Comparison of ENCODE assay signal across 12 mouse cellular contexts in genomic region chr9:85496506-85497239, GRCm38 (mm10).
DNase-seq lines count a peak whose midpoint lies in the region; ATAC-seq and TF ChIP-seq lines count a peak whose summit lies in the region.
"Had no signal": no experiment of that assay in that cellular context is flagged by ENCODE, and none has a peak within 500 bp of the region (broad histone marks: within the 10 kb centered on the region; RNA-seq: fewer than 3 reads in every experiment).

No protein-coding gene starts in this region.

- H3K4me2 ChIP-seq in forebrain, postnatal 0 days (ENCODE audit: low read depth), result no peak overlapping the region
- H3K4me2 ChIP-seq: embryonic facial prominence, embryonic 15.5 days; kidney, embryonic 15.5 days had no signal

- no peaks in the 10 kb centered on the region for H3K36me3 ChIP-seq in forebrain, postnatal 0 days (ENCODE audit: insufficient read depth)
- H3K36me3 ChIP-seq: embryonic facial prominence, embryonic 15.5 days; heart, embryonic 10.5 days; kidney, embryonic 15.5 days had no signal

- 9% methylated on average over 8 of the region's 8 CpGs for WGBS in forebrain, postnatal 0 days

- no peaks in the 10 kb centered on the region for H3K27me3 ChIP-seq in forebrain, postnatal 0 days (ENCODE audit: insufficient read depth, low read length)
- H3K27me3 ChIP-seq: embryonic facial prominence, embryonic 15.5 days; kidney, embryonic 15.5 days had no signal

- H3K9ac ChIP-seq in forebrain, postnatal 0 days, result no peak overlapping the region
- H3K9ac ChIP-seq: embryonic facial prominence, embryonic 15.5 days; kidney, embryonic 15.5 days had no signal

- H3K27ac ChIP-seq in forebrain, postnatal 0 days (ENCODE audit: low read depth, low read length), result no peak overlapping the region
- H3K27ac ChIP-seq: embryonic facial prominence, embryonic 15.5 days; heart, embryonic 10.5 days; kidney, embryonic 15.5 days had no signal

- no peak for TF ChIP-seq CTCF in forebrain, postnatal 0 days (IDR thresholded peaks at IDR 0.05; ENCODE audit: low read depth)

- no peaks in the 10 kb centered on the region for H3K9me3 ChIP-seq in forebrain, postnatal 0 days (ENCODE audit: low read length)
- H3K9me3 ChIP-seq: embryonic facial prominence, embryonic 15.5 days; heart, embryonic 10.5 days; kidney, embryonic 15.5 days had no signal

- DNase-seq in 416B (ENCODE audit: low read depth), result peak; percentile 86
- no peak for DNase-seq in forebrain, postnatal 0 days
- no peak for DNase-seq in urinary bladder, postnatal 36 days (ENCODE audit: low spot score in 2 of 2)
- no peak for DNase-seq in right cerebral cortex, postnatal 25 days
- no peak for DNase-seq in cerebellum, postnatal 25 days
- no peak for DNase-seq in urinary bladder, postnatal 25 days (ENCODE audit: low spot score)
- DNase-seq: thymus, postnatal 36 days had no signal

- H3K4me3 ChIP-seq in forebrain, postnatal 0 days (ENCODE audit: low read depth, low read length), result no peak overlapping the region
- H3K4me3 ChIP-seq: embryonic facial prominence, embryonic 15.5 days; heart, embryonic 10.5 days; kidney, embryonic 15.5 days had no signal

- peak; percentile 97 for ATAC-seq in common myeloid progenitor, adult 5-6 weeks (replicated peaks; ENCODE audit: low read depth, poor library complexity, severe bottlenecking)
- ATAC-seq in forebrain, postnatal 0 days, result peak; percentile 86
- peak; percentile 94 for ATAC-seq in megakaryocyte progenitor cell, adult 5-6 weeks (replicated peaks; ENCODE audit: poor library complexity)

- no peaks in the 10 kb centered on the region for H3K4me1 ChIP-seq in forebrain, postnatal 0 days (ENCODE audit: insufficient read depth)
- H3K4me1 ChIP-seq: embryonic facial prominence, embryonic 15.5 days; heart, embryonic 10.5 days; kidney, embryonic 15.5 days had no signal
